Mouse (Mus musculus): Measurements from ENCODE around the gene Osbpl11.
"Not testable (repeated sequence)": the region's sequence is repeated elsewhere in the genome, so short reads cannot be mapped to it uniquely, and the experiment has no call there.

The Osbpl11 gene

GRCm38 (mm10) chr16:33178278-33179074, 6.4 kb upstream of the Osbpl11 start:
- no peak for DNase-seq

DNA sequence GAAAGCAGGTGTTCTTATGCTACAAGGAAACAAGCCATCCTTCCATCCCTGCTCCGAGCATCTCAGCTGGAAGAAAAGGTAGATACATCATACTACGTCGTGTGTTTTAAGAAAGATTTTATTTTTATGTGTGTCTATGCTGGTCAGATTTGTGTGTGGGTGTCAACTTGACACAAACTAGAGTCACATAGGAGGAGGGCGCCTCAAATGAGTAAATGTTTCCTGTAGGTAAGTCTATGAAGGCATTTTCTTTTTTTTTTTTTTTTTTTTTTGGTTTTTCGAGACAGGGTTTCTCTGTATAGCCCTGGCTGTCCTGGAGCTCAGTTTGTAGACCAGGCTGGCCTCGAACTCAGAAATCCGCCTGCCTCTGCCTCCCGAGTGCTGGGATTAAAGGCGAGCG, 5.6 kb upstream of the Osbpl11 start:
- not testable (repeated sequence) for DNase-seq

GRCm38 (mm10) chr16:33179911-33180310, 5.0 kb upstream of the Osbpl11 start:
- no peak for DNase-seq

- DNase-seq: no peak
Measured at GRCm38 (mm10) chr16:33180793-33181192, 4.1 kb upstream of the Osbpl11 start.

- no peak for DNase-seq
Measured at GRCm38 (mm10) chr16:33185261-33186046, 583 bp downstream of the Osbpl11 start.

GRCm38 (mm10) chr16:33186134-33186533, 1.3 kb downstream of the Osbpl11 start:
- DNase-seq: no peak

GRCm38 (mm10) chr16:33188076-33188475, 3.2 kb downstream of the Osbpl11 start:
- no peak for DNase-seq

DNA sequence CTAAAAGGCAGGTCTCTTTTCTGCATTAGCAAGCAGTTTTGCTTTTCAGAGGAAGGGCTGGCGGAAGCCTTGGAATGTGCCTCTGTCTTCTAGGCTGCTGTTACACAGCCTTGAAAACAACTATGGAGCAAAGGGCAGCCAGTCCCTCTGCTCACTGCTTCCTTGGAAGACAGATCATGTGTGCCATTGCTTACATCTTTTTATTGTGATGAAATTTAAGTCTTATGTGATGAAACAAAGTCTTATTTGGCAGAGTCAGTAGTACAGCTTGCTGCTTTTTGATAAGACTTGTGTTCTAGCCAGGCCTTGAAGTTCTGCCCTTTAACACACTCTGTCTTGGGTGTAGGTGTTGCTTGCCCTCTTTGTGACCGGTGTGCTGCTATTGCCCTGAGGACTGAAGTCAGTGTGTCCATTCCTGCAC, 6.8 kb downstream of the Osbpl11 start:
- DNase-seq: no peak

- no peak for DNase-seq
Measured at GRCm38 (mm10) chr16:33192280-33192679, 7.4 kb downstream of the Osbpl11 start.

DNA sequence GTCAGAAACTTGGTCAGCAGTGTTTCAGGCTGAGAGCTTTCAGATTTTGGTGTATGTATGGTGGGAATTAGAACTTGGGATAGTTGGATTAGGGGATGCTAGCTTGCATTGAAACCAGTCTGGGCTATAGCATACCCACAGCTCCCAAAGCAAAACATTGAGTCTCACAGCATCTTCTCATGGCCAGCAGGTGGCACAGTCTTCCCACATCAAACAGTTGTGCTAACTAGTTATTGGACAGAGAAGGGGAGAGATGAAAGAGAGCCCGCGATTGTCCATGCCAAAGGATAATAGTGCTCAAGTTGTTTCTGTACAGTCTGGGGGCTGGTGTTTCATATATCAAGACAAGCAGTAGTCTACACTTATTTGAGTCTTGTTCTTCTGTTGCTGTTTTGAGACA, 8.8 kb downstream of the Osbpl11 start:
- peak; percentile 73 for DNase-seq

- peak; percentile 42 for DNase-seq
Measured at GRCm38 (mm10) chr16:33195686-33196313, 10.9 kb downstream of the Osbpl11 start.

DNA sequence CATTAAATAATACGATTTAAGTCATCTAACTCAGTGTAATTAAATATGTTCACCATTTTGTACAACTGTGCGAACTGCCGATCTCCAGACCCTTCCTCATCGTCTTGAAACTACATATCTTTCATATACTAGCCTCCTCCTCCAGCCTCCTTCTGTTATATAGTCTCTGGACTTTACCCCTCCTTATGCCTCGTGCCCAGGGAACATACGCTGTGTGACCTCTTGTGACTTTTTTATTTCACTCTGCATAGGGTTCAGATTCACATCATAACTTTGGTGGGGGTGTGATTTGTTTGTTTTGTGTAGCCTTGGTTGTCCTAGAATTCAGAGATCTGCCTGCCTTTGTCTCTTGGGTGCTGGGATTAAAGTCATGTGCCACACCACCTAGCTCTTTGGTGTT, 11.7 kb downstream of the Osbpl11 start:
- DNase-seq: no peak

- no peak for DNase-seq
Measured at GRCm38 (mm10) chr16:33200589-33200988, 15.7 kb downstream of the Osbpl11 start.

DNA sequence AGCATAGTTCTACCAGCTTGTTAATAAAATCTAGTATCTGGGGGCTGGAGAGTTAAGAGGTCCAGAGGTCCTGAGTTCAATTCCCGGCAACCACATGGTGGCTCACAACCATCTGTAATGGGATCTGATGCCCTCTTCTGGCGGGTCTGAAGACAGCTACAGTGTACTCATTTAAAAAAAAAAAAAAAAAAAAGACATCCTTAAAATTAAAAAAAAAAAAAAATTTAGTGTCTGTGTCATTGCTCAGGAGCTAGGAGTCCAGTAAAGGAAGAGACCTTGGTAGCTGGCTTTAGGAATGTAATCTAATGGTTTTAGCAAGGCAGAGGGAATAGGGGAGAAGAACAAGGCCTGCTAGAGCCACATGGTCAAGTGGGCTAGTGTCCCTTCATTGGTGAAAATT, 25.9 kb downstream of the Osbpl11 start:
- DNase-seq: no peak

DNA sequence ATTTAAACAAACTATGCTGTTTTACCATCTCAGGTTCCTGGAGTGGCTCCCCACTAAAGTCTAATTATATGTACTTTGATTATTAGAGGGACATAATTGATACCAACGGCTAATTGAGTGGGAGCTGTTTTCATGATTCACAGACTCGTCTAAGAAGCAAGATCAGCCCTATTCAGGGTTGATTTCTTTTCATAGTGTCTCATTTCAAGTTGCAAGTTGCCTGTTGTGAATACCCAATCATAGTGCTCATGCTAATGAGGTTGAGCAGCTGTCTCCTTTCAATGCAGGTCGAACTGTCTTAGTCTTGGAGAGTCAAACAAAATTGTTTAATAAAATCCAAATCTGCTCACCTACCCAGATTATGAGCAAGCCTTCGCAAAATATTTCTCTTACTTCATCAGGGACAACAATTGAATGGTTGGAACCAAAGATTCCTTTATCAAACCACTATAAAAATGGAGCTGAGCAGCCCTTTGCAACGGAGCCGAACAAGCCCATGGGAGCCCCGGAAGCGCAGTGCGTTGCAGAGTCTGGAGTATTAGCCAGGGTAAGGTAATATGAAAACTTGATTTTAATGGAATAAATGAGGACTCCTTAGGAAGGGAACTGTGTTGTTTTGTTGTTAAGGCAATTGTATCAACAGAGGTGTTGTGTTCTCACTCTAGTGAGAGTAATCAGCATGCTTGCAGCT, 31.6 kb downstream of the Osbpl11 start:
- no peak for DNase-seq

GRCm38 (mm10) chr16:33217553-33218085, 32.7 kb downstream of the Osbpl11 start:
- not testable (repeated sequence) for DNase-seq

DNA sequence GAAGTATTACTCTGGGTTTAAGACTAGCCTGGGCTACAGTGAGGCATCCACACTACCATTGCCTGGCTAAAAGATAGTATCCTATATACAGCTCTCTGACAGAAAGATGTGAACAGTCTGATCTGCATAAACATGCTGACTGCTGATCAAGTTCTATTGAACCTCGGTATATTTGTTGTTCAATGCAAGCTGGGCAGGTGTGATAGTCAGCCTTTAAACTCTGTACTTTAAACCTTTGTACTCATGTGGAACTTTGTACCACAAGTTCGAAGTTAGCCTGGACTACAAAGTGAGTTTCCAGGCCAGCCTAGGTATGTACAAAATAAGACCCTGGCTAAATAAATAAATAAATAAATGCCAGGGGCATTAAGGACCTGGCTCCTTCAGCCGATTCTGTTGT, 37.6 kb downstream of the Osbpl11 start:
- no peak for DNase-seq

DNA sequence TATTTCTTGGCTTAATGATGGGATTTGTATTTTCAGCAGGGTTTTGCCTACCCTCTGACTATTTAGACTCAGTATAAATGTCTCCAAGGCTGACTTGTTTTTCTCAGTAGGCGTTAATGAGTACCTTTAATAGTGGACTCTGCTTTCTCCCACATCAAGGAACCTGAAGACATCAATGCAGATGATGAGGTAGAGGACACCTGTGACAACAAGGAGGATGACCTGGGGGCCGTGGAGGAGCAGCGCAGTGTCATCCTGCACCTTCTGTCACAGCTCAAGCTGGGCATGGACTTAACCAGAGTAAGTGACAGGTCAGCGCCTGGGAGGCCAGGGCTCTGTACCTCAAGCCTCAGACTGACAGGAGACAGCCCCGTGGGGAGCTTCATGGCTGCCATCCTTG, 39.5 kb downstream of the Osbpl11 start:
- DNase-seq: no peak

- peak; percentile 25 for DNase-seq
Measured at GRCm38 (mm10) chr16:33234128-33234527, 49.3 kb downstream of the Osbpl11 start.

DNA sequence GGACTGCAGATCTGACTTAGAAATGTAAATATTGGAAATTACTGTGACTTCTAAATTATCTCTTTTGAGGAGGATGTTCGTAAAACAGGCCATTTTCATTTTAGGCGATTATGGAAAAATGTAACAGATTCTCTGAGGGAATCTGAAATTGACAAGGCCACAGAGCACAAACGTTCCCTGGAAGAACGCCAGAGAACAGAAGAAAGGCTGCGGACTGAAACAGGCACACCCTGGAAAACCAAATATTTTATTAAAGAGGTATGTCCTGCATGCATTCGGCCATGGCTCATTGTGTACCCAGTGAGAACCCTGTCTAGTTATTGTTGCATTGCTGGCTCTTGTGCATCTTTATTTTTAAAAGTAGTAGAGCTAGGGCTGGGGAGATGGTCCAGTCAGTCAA, 51.3 kb downstream of the Osbpl11 start:
- no peak for DNase-seq

DNA sequence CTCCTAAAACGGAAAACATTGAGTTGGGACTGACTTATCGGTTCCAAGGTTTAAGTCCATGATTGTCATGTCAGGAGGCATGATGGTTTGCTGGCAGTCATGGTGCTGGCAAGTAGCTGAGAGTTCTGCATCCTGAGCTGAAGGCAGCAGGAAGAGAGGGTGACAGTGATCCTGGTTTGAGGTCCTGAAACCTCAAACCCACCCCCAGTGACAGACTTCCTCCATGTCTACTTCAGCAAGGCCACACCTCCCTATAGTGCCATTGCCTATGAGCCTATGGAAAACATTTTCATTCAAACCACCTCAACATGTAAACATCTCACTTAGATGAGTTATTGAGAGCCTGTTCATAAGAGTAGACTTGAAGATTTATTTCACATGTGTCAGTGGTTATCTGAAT, 54.4 kb downstream of the Osbpl11 start:
- DNase-seq: no peak

- no peak for DNase-seq
Measured at GRCm38 (mm10) chr16:33242046-33242445, 57.2 kb downstream of the Osbpl11 start.

Data from retina, postnatal 1 day (tissue).